Mouse (Mus musculus): Measurements from ENCODE around the gene Ikzf4.
"Not testable (repeated sequence)": the region's sequence is repeated elsewhere in the genome, so short reads cannot be mapped to it uniquely, and the experiment has no call there.

DNA sequence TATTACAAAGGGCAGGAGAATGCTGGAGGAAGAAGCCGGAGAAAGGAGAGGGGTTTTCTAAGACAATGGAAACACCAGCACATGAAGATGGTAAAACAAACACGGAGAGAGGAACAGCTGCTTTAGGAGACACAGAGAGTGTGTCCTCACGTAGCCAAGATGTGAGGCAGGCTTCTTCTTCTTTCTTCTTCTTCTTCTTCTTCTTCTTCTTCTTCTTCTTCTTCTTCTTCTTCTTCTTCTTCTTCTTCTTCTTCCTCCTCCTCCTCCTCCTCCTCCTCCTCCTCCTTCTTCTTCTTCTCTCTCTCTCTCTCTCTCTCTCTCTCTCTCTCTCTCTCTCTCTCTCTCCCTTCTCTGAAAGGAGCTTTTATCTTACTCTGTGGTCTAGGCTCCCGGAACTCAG lies 32.0 kb downstream of the Ikzf4 start:
- not testable (repeated sequence) for TF ChIP-seq CTCF (IDR thresholded peaks at IDR 0.05; ENCODE audit: control insufficient read depth, insufficient read depth, low read length); POLR2A (IDR thresholded peaks at IDR 0.05; ENCODE audit: borderline replicate concordance, control insufficient read depth, low read depth, low read length)

Measured in bone marrow, adult 2 months (tissue).